Mouse (Mus musculus) thymus, adult 2 months (tissue): ENCODE results near the gene Gsg1l.

Source experiments
- CTCF ChIP-seq: fragments of 200-500 bp; IDR thresholded peaks from 2 replicates; pipeline ENCODE4 v1.5.1; 2012; ENCODE audit warnings: mild to moderate bottlenecking, control low read depth, low read length, moderate library complexity, borderline replicate concordance; ENCODE audit not compliant: control insufficient read depth, poor library complexity, insufficient read depth; ENCODE audit errors: extremely low read depth
- POLR2A ChIP-seq: fragments of 200-500 bp; IDR thresholded peaks from 2 replicates; pipeline ENCODE4 v1.6.1; 2012; ENCODE audit warnings: mild to moderate bottlenecking, low read length, control low read depth, moderate library complexity; ENCODE audit not compliant: control insufficient read depth, poor library complexity, insufficient read depth; ENCODE audit errors: extremely low read depth

DNA sequence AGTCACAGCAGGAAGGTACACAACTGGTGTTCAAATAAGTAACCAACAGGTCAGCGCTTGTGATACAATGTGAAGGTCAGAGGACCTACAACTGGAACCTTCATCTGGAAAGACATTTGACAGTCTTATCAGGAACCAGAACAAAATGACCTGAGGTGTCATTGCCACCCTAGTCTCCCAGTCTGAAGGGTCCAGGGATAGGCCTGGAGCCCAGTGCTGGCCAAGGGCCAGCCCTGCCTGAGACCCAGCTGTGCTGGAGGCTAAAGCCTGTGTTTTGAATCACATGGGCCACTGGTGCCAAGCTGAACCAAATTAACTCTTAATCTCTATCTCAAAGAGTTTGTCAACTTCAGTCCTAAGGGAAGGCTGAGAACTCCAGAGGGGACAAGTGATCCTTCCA lies 86.1 kb downstream of the Gsg1l start:
- no peak for TF ChIP-seq CTCF
- TF ChIP-seq POLR2A, result no peak
